Mouse (Mus musculus) cerebellum, adult 9-10 months (tissue): Measurements from ENCODE around the gene Scn7a.
A peak's percentile ranks its signal among the peaks of the same experiment; 100 is the strongest.

Source experiments
- DNase-seq: peaks from one replicate; pipeline ENCODE4 v3.0.0; 2022

Gene Scn7a

DNA sequence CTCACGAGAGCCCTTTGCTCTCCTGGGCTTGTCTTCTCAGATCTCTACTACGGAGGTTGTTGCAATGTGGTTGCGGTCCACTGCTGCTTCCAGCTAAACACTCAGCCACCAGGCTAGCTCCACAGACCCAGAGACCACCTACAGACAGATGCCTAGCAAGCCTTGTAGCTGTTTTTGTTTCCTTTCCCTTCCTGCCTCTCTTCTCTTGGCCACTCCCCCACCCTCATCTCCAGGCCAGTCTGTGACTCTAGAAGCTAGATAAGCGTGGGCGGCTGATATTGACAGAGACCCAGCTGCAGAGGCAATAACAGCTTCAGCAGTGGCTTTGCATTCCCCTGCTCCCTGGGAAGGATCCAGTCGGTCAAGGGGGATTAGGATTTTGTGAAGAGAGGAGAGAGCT lies at the start of gene Scn7a:
Gene Scn7a (minus strand): TSS at position 150 of the 400 bp plus-strand sequence.
- DNase-seq = no peak

DNA sequence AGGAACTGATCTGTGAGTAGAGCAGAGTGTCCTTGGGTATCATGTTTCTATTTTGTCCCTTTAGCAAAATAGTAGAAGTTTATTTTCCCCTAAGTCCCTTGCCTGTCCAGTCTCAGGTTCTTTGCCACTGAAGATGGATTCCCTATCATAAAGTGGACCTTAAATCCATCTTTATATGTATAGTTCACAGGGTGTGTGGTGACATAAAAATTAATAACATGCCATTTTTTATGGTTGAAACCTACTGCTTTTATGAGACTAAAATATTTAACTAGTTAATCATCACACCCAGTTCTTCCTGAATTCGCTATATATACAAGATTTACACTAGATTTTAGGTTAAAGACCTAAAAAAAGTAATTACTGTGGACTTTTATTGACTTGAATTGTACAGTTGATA lies 43.0 kb upstream of the Scn7a start:
- no peak for DNase-seq

DNA sequence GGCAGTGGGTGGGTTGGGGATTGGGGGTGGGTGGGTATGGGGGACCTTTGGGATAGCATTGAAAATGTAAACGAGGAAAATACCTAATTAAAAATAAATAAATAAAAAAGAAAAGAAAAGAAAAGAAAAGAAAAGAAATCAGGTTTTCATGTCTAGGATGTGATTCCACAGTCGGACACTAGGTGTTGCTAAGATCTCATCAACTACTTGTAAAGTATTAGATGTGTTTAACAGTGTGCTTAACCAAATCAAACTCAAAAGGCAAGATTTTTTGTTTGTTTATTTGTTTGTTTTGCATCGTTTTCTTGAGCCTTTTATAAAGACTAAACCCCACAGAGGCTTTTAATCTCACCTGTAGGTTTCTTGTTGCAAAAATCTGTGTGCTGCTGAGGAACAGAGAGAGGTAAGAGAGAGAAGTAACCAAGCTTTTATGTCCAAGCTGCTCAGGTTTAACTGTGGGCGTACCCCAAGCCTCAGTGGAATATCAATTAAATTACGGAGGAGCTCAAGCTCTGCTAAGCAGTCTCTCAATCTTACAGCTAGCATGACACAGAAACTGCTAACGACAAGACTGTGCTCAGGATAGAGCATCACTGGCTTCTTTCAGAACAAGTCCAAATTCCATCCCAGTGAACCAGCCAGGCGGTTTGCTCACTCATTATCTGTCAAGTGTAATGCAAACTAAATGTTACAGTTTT lies 35.3 kb upstream of the Scn7a start:
- DNase-seq = no peak

- peak; percentile 61 for DNase-seq
These were observed 15.0 kb upstream of the Scn7a start for GRCm38 (mm10) chr2:66799676-66800249.

DNA sequence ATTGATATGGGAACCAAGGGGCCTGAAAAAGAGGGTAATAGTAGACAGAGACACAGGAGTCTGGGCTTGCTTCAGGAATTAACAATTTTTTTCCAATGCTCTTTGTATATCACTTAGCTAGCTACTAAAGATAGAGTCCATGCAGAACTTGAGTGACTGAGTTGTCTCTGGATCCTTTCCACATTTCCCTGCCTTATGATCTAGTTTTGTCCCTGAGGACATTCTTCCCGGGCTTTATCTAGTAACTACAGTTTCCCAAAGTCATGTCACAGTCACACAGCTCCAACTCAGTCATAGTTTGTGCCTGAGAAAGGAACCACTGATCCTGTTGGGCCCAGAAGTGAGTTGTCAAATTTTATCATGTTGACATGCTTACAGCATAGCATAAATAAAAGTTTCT lies 12.8 kb upstream of the Scn7a start:
- DNase-seq = no peak

GRCm38 (mm10) chr2:66791629-66792028 lies 6.9 kb upstream of the Scn7a start:
- no peak for DNase-seq

GRCm38 (mm10) chr2:66780884-66781283 lies 3.8 kb downstream of the Scn7a start:
- DNase-seq = no peak

DNA sequence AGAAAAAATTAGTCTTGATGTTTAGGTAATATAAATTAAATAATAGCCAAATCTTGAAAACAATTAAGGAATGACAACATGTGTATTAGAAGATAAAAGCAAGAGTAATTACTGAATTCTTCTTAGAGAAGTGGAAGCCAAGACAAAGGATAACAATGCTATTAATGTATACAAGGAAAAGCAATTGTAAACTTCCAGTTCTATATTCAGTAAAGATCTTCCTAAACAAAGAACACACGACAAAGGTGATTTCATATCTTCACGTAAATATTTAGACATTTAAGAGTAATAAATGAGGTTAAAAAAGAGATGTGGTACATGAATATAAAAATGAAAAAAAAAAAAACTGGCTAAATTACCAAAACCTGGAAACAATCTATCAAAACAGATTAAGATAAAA lies 16.7 kb downstream of the Scn7a start:
- no peak for DNase-seq

DNA sequence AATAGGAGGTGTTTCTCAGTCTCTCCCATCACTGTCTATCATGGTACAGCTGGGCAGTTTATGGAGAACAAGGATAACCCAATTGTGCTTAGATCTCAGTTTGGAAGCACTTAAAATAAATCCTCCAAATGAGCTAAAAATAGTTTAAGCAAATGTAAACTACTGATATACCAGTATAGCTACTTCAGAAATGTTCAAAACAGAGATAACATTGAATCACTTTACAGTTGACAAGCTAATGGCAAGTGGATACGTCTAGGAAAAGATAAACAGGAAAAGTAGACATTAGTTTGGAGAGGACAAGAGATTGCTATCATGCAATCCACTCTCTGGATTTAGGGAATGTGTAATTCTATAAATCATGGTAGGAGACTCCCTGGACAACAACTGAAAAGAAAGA lies 19.5 kb downstream of the Scn7a start:
- DNase-seq = no peak

DNA sequence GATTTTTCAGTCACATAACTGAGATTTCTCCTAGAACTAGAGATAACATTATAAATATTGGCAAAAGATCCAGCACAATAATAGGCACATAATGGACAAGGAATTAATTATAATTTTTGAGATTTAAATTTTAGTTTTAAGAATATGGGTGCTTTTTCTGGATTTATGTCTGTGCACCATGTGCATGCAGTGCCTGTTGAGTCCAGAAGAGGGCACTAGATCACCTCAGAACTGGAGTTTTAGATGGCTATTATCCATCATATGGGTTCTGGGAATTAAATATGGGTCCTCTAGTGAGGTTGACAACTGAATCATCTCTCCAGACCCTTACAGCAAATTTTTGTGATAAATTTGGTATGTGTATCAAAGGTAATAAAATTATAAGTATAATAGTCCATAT lies 21.8 kb downstream of the Scn7a start:
- DNase-seq = no peak

DNA sequence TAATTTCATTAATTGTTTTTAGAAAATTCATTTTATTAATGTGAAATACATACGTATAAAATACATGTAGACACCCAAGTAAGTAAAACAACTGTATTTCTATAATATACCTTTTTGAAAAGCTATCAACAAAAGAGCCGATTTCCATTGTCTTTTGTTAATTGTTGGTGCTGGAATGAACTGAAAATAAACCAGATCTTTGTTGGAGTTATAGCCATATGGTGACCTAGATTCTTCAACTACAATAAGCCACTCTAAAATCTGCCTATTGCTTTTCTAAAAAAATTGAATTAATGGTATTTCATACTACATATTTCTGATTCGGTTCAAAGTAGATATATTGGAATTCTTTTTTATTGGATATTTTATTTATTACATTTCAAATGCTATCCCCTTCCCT lies 56.7 kb downstream of the Scn7a start:
- peak; percentile 61 for DNase-seq

DNA sequence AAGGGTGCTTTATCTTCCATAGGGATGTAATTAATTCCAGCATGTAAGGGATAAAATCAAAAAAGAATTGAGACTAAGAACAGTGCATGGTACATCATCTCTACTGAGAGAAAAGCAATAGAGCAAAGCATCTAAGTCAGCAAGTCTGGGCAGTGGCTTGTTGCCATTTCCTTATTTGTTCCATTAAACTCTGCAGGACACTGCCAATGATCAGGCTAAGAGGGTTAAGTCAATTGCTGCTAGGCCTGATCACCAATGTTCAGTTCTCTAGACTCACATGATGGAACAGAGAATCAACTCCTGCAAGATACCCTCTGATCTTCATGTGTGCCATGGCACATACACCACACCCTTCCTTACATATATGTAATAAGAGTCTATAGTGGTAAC lies 57.1 kb downstream of the Scn7a start:
- DNase-seq = peak; percentile 73

DNA sequence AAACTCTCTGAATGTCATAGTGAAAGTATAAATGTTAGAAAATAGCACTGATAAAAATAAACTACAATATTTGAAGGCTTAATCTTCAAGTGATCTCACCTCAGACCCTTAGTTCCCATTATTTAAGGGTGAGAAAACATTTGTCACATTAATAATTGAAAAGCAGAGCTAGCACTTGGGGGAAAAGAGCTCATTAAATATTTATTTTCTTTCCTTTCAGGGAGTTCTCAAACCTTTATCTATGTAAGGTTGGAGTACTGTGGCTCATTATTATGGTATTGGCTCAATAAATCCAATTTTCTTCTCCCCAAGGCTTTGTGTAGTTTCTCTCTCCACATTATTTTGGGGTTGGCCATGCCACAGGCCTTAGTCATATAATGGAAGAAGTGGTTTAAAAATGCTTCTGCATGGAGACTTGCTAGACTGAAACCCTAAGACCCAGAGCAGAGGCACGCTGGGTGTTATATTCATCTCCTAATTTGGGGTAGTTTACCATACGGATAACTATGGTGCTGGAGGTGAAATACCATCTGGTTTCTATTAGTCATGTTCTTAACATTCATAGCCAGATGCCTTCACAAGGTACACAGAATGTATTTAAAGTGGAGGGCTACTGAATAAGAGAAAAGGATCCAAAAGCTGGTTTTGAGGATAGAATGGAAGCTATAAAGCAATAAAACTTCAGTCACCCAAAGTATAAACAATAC lies 57.7 kb downstream of the Scn7a start:
- DNase-seq = peak; percentile 31

- DNase-seq = no peak
These were observed 72.6 kb downstream of the Scn7a start for GRCm38 (mm10) chr2:66712071-66712470.

- no peak for DNase-seq
These were observed 92.4 kb downstream of the Scn7a start for GRCm38 (mm10) chr2:66692300-66692699.

GRCm38 (mm10) chr2:66661988-66662387 lies 122.7 kb downstream of the Scn7a start:
- no peak for DNase-seq

- no peak for DNase-seq
These were observed 128.3 kb downstream of the Scn7a start for GRCm38 (mm10) chr2:66656430-66656829.

DNA sequence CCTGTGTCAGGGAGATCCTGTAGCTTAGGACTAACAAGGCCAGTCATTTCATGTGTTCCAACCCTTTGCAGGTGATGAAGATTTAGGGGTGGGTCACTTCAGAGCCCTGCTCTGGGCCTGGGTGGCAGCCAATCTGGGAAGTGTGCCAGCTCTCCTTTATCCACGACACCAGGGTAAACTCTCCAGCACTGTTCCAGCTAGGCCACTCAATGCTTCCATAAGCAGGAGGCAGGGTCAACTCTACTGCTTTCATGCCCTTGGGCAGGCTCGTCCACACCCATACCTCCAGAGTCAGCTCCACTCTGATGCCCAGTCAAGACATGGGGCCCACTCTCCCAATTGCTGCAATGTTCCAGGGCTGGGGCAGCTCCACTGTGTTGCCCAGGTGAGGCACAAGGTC lies 129.3 kb downstream of the Scn7a start:
- no peak for DNase-seq

DNA sequence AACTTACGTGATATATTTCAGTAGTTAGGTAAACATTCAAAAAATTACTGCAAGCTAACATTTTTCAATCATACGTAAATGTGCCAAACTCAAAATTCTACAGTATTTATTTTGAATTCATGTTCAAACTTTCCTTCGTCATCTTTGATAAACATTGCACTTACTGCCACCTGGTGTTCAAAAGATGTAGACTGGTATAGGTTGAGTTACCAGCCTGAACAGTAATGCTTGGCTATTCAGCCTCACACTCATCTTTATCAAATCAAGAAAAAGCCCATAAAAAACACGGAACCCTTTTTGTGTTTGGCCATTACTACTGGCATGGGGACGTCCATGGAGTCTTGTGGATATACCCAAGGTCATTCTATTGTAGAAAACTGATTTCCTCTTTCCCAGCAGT lies 140.3 kb downstream of the Scn7a start:
- DNase-seq = peak; percentile 61

GRCm38 (mm10) chr2:66634580-66635359 lies 149.9 kb downstream of the Scn7a start, which contains the start of gene Scn9a:
TSS of gene Scn9a (minus strand) at chr2:66634962.
- peak; percentile 12 for DNase-seq

GRCm38 (mm10) chr2:66632728-66633127 lies 152.0 kb downstream of the Scn7a start:
- no peak for DNase-seq
